Mouse (Mus musculus): ENCODE measurements around the gene BC028528. TPM values are rescaled to one million over a fixed set of nuclear protein-coding genes. Genes with fewer than 3 reads are reported as not detected.
A peak's percentile ranks its signal among the peaks of the same experiment; 100 is the strongest.

Gene BC028528
- polyA plus RNA-seq, 1 experiment from 2014 or later, result 8.5 TPM

- Histone ChIP-seq H3K27me3 (ENCODE audit: control insufficient read depth, insufficient read depth, low read length) (peaks cover 2% of the 10 kb centered on the region; the same call in 1 of the 2 replicates), H3K4me1 (ENCODE audit: control insufficient read depth, insufficient read depth, low read length) (peaks cover 26% of the 10 kb centered on the region), H3K9me3 (ENCODE audit: control insufficient read depth, low read length) (no peaks in the 10 kb centered on the region), H3K4me3 (ENCODE audit: low read depth, low read length) (no peak overlapping the region), H3K36me3 (ENCODE audit: control insufficient read depth, insufficient read depth, low read length) (no peaks in the 10 kb centered on the region), H3K9ac (ENCODE audit: low read length) (no peak overlapping the region), H3K4me2 (no peak overlapping the region), H3K27ac (ENCODE audit: low read depth, low read length) (no peak overlapping the region)
- 52% methylated on average over 4 of the region's 4 CpGs for WGBS
- ATAC-seq (ENCODE audit: low FRiP score) (no peak), DNase-seq (ENCODE audit: low spot score, missing footprints) (no peak)
These were observed 15.8 kb upstream of the BC028528 start for GRCm38 (mm10) chr3:95907613-95908012.

GRCm38 (mm10) chr3:95906860-95907259 is 15.1 kb upstream of the BC028528 start:
- Histone ChIP-seq H3K4me3 (ENCODE audit: low read depth, low read length) (no peak overlapping the region), H3K27me3 (ENCODE audit: control insufficient read depth, insufficient read depth, low read length) (peaks cover 2% of the 10 kb centered on the region; the same call in 1 of the 2 replicates), H3K27ac (ENCODE audit: low read depth, low read length) (no peak overlapping the region), H3K4me2 (peak overlapping the region; percentile 56), H3K9me3 (ENCODE audit: control insufficient read depth, low read length) (no peaks in the 10 kb centered on the region), H3K9ac (ENCODE audit: low read length) (0 out of 2 replicates have a peak overlapping the region, but pooled peaks have one; percentile 5), H3K36me3 (ENCODE audit: control insufficient read depth, insufficient read depth, low read length) (no peaks in the 10 kb centered on the region), H3K4me1 (ENCODE audit: control insufficient read depth, insufficient read depth, low read length) (peaks cover 28% of the 10 kb centered on the region)
- ATAC-seq (ENCODE audit: low FRiP score) (no peak), DNase-seq (ENCODE audit: low spot score, missing footprints) (peak; percentile 95)
- WGBS, result under 1% methylated on average over 12 of the region's 12 CpGs

- 0 out of 2 replicates have a peak overlapping the region, but pooled peaks have one; percentile 59 for H3K27ac ChIP-seq (ENCODE audit: low read depth, low read length)
- H3K4me3 ChIP-seq (ENCODE audit: low read depth, low read length), result peak overlapping the region; percentile 28
- H3K4me2 ChIP-seq, result peak overlapping the region; percentile 56
- H3K36me3 ChIP-seq (ENCODE audit: control insufficient read depth, insufficient read depth, low read length), result no peaks in the 10 kb centered on the region
- H3K4me1 ChIP-seq (ENCODE audit: control insufficient read depth, insufficient read depth, low read length), result peaks cover 28% of the 10 kb centered on the region
- H3K27me3 ChIP-seq (ENCODE audit: control insufficient read depth, insufficient read depth, low read length), result peaks cover 2% of the 10 kb centered on the region; the same call in 1 of the 2 replicates
- WGBS, result under 1% methylated on average over 12 of the region's 12 CpGs
- H3K9ac ChIP-seq (ENCODE audit: low read length), result peak overlapping the region; percentile 62
- no peaks in the 10 kb centered on the region for H3K9me3 ChIP-seq (ENCODE audit: control insufficient read depth, low read length)
- peak; percentile 94 for DNase-seq (ENCODE audit: low spot score, missing footprints)
- 0 out of 2 replicates have a peak, but pooled peaks have one; percentile 28 for ATAC-seq (ENCODE audit: low FRiP score)
These were observed 14.2 kb upstream of the BC028528 start for GRCm38 (mm10) chr3:95905940-95906492.

- Histone ChIP-seq H3K9me3 (ENCODE audit: control insufficient read depth, low read length) (no peaks in the 10 kb centered on the region), H3K4me1 (ENCODE audit: control insufficient read depth, insufficient read depth, low read length) (peaks cover 28% of the 10 kb centered on the region), H3K27me3 (ENCODE audit: control insufficient read depth, insufficient read depth, low read length) (peaks cover 2% of the 10 kb centered on the region; the same call in 1 of the 2 replicates), H3K9ac (ENCODE audit: low read length) (peak overlapping the region; percentile 62), H3K27ac (ENCODE audit: low read depth, low read length) (peak overlapping the region; percentile 59), H3K4me2 (peak overlapping the region; percentile 56), H3K36me3 (ENCODE audit: control insufficient read depth, insufficient read depth, low read length) (no peaks in the 10 kb centered on the region), H3K4me3 (ENCODE audit: low read depth, low read length) (peak overlapping the region; percentile 28)
- DNase-seq (ENCODE audit: low spot score, missing footprints) (peak; percentile 96), ATAC-seq (ENCODE audit: low FRiP score) (peak; percentile 84)
- WGBS, result under 1% methylated on average over 18 of the region's 18 CpGs
These were observed 13.5 kb upstream of the BC028528 start for GRCm38 (mm10) chr3:95905146-95905939.

GRCm38 (mm10) chr3:95904568-95904967 is 12.8 kb upstream of the BC028528 start, which contains the start of gene Car14:
Gene Car14 (minus strand): TSS chr3:95904691.
- H3K4me1 ChIP-seq (ENCODE audit: control insufficient read depth, insufficient read depth, low read length), result peaks cover 28% of the 10 kb centered on the region
- peak within 1 kb of the TSS; percentile 62 for H3K9ac ChIP-seq (ENCODE audit: low read length)
- peak; percentile 66; the same call in 1 of the 2 replicates for ATAC-seq (ENCODE audit: low FRiP score)
- H3K4me3 ChIP-seq (ENCODE audit: low read depth, low read length), result peak within 1 kb of the TSS; percentile 28
- peak within 1 kb of the TSS; percentile 56 for H3K4me2 ChIP-seq
- peaks cover 2% of the 10 kb centered on the region; the same call in 1 of the 2 replicates for H3K27me3 ChIP-seq (ENCODE audit: control insufficient read depth, insufficient read depth, low read length)
- 1% methylated on average over 15 of the region's 15 CpGs for WGBS
- peak within 1 kb of the TSS; percentile 59 for H3K27ac ChIP-seq (ENCODE audit: low read depth, low read length)
- no peaks in the 10 kb centered on the region for H3K9me3 ChIP-seq (ENCODE audit: control insufficient read depth, low read length)
- DNase-seq (ENCODE audit: low spot score, missing footprints), result peak; percentile 94
- no peaks in the 10 kb centered on the region for H3K36me3 ChIP-seq (ENCODE audit: control insufficient read depth, insufficient read depth, low read length)

GRCm38 (mm10) chr3:95903753-95904502 is 12.1 kb upstream of the BC028528 start:
- Histone ChIP-seq H3K9me3 (ENCODE audit: control insufficient read depth, low read length) (no peaks in the 10 kb centered on the region), H3K4me3 (ENCODE audit: low read depth, low read length) (peak overlapping the region; percentile 28), H3K9ac (ENCODE audit: low read length) (peak overlapping the region; percentile 62), H3K27ac (ENCODE audit: low read depth, low read length) (no peak overlapping the region; the same call in 1 of the 2 replicates), H3K4me1 (ENCODE audit: control insufficient read depth, insufficient read depth, low read length) (peaks cover 28% of the 10 kb centered on the region), H3K4me2 (peak overlapping the region; percentile 56), H3K36me3 (ENCODE audit: control insufficient read depth, insufficient read depth, low read length) (no peaks in the 10 kb centered on the region), H3K27me3 (ENCODE audit: control insufficient read depth, insufficient read depth, low read length) (peaks cover 2% of the 10 kb centered on the region; the same call in 1 of the 2 replicates)
- WGBS, result 0% methylated on average over 15 of the region's 15 CpGs
- ATAC-seq (ENCODE audit: low FRiP score) (peak; percentile 53; the same call in 1 of the 2 replicates), DNase-seq (ENCODE audit: low spot score, missing footprints) (peak; percentile 90)

- WGBS, result 36% methylated on average over 6 of the region's 6 CpGs
- H3K9ac ChIP-seq (ENCODE audit: low read length), result peak overlapping the region; percentile 47
- peak overlapping the region; percentile 56; the same call in 1 of the 2 replicates for H3K4me2 ChIP-seq
- H3K9me3 ChIP-seq (ENCODE audit: control insufficient read depth, low read length), result no peaks in the 10 kb centered on the region
- ATAC-seq (ENCODE audit: low FRiP score) (no peak), DNase-seq (ENCODE audit: low spot score, missing footprints) (no peak)
- no peaks in the 10 kb centered on the region for H3K36me3 ChIP-seq (ENCODE audit: control insufficient read depth, insufficient read depth, low read length)
- H3K4me1 ChIP-seq (ENCODE audit: control insufficient read depth, insufficient read depth, low read length), result peaks cover 28% of the 10 kb centered on the region
- H3K27me3 ChIP-seq (ENCODE audit: control insufficient read depth, insufficient read depth, low read length), result peaks cover 2% of the 10 kb centered on the region; the same call in 1 of the 2 replicates
- H3K4me3 ChIP-seq (ENCODE audit: low read depth, low read length), result 0 out of 2 replicates have a peak overlapping the region, but pooled peaks have one; percentile 3
- H3K27ac ChIP-seq (ENCODE audit: low read depth, low read length), result no peak overlapping the region
These were observed 10.8 kb upstream of the BC028528 start for GRCm38 (mm10) chr3:95902643-95903042.

GRCm38 (mm10) chr3:95902373-95902625 is 10.5 kb upstream of the BC028528 start:
- no peak overlapping the region for H3K4me3 ChIP-seq (ENCODE audit: low read depth, low read length)
- ATAC-seq (ENCODE audit: low FRiP score) (no peak), DNase-seq (ENCODE audit: low spot score, missing footprints) (no peak)
- H3K27ac ChIP-seq (ENCODE audit: low read depth, low read length), result no peak overlapping the region
- H3K27me3 ChIP-seq (ENCODE audit: control insufficient read depth, insufficient read depth, low read length), result no peaks in the 10 kb centered on the region; the same call in 1 of the 2 replicates
- no peaks in the 10 kb centered on the region for H3K36me3 ChIP-seq (ENCODE audit: control insufficient read depth, insufficient read depth, low read length)
- no peak overlapping the region for H3K4me2 ChIP-seq
- peaks cover 28% of the 10 kb centered on the region for H3K4me1 ChIP-seq (ENCODE audit: control insufficient read depth, insufficient read depth, low read length)
- H3K9ac ChIP-seq (ENCODE audit: low read length), result peak overlapping the region; percentile 47
- no peaks in the 10 kb centered on the region for H3K9me3 ChIP-seq (ENCODE audit: control insufficient read depth, low read length)

All from midbrain, embryonic 11.5 days (tissue).